Mouse (Mus musculus): ENCODE measurements around the gene Fam208a. TPM values are rescaled to one million over a fixed set of nuclear protein-coding genes. Genes with fewer than 3 reads are reported as not detected.

The Fam208a gene
- polyA plus RNA-seq (2014; fragmentation: Illumina TruSeq; extraction: RNeasy Lipid Tissue Mini Kit (QIAGEN cat#74804); ENCODE audit: low read depth, low replicate concordance): 26.4 TPM

DNA sequence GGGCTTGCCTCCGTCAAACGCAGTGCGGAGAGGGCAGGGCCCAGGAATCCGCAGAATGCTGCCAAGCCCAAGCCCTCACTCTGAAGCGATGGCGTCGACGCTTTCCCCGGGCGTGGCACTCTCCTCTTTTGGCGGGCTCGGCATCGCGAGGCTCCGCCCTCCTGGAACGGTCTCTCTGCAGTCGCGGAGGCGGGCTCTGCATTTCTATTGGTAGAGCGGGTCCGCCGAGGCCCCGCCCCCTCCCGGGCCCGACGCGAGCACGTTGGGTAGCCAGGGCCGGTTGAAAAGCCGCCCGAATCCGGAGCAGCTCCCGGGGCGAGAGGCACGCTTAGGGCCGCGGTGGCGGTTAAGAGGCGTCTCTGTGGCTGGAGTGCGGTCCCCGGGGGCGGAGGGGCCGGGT, at the start of gene Fam208a:
Gene Fam208a, plus strand, starts transcription at position 262 of the 400 bp plus-strand sequence.

DNA sequence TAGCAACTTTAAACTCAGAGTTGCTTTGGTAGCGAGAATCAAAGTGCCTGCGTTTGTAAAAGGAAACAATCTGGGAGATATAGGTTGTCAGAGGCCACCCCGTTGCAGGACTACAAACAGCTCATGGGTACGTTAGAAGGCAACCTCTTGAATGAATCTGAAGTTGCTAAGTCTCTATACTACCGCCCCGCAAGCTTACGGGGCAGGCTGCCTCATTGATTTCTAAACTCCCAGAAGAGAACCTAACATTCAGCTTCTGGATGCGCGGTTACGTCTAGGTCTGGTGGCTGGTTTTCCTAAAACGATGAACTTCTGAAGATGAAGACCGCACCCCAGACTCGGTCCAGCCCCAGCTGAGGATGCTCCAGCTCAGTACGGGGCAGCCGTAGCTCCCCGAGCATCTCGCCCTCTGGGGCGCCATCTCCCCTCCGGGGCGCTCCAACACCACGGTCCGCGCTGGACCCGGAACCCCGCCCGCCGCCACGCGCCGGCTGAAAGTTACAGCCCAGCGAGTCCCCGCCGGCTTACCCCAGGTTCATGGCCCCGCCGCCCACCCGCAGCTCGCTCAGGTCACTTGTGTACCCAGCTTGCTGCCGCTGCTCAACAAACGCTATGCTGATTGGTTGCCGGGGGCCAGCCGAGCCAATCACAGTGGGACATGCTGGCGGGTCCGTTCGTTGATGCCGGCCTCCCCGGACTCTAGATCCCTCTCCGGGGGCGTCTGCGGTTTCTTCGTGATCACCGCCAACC, 79.4 kb downstream of the Fam208a start, which contains the start of gene Ccdc66:
Gene Ccdc66, minus strand, starts transcription at position 567 of the 750 bp plus-strand sequence.

Other genes with a start within 250 kb of the Fam208a start
- gene Ccdc66, start 79.6 kb downstream of the Fam208a start, polyA plus RNA-seq (2014; fragmentation: Illumina TruSeq; extraction: RNeasy Lipid Tissue Mini Kit (QIAGEN cat#74804); ENCODE audit: low read depth, low replicate concordance): 11.6 TPM
- gene Erc2, start 193.6 kb downstream of the Fam208a start, polyA plus RNA-seq (2014; fragmentation: Illumina TruSeq; extraction: RNeasy Lipid Tissue Mini Kit (QIAGEN cat#74804); ENCODE audit: low read depth, low replicate concordance): 7.8 TPM